Mouse (Mus musculus): ENCODE data around the gene Rab3gap2.
"Not testable (repeated sequence)": the region's sequence is repeated elsewhere in the genome, so short reads cannot be mapped to it uniquely, and the experiment has no call there.

Gene Rab3gap2

GRCm38 (mm10) chr1:185280616-185281015 is 76.7 kb downstream of the Rab3gap2 start:
- DNase-seq (ENCODE audit: low read depth, low spot score): no peak

- no peak for DNase-seq (ENCODE audit: low read depth, low spot score)
These were observed 78.9 kb downstream of the Rab3gap2 start for GRCm38 (mm10) chr1:185282846-185283245.

- peak; percentile 39 for DNase-seq (ENCODE audit: low read depth, low spot score)
These were observed 79.3 kb downstream of the Rab3gap2 start for GRCm38 (mm10) chr1:185283247-185283646.

- no peak for DNase-seq (ENCODE audit: low read depth, low spot score)
These were observed 80.8 kb downstream of the Rab3gap2 start for GRCm38 (mm10) chr1:185284740-185285139.

- DNase-seq (ENCODE audit: low read depth, low spot score): no peak
These were observed 81.3 kb downstream of the Rab3gap2 start for GRCm38 (mm10) chr1:185285171-185285570.

- no peak for DNase-seq (ENCODE audit: low read depth, low spot score)
These were observed 83.1 kb downstream of the Rab3gap2 start for GRCm38 (mm10) chr1:185287066-185287465.

- DNase-seq (ENCODE audit: low read depth, low spot score): no peak
These were observed 85.3 kb downstream of the Rab3gap2 start for GRCm38 (mm10) chr1:185289231-185289630.

- DNase-seq (ENCODE audit: low read depth, low spot score): no peak
These were observed 87.4 kb downstream of the Rab3gap2 start for GRCm38 (mm10) chr1:185291336-185291735.

- DNase-seq (ENCODE audit: low read depth, low spot score): no peak
These were observed 88.9 kb downstream of the Rab3gap2 start for GRCm38 (mm10) chr1:185292646-185293360.

GRCm38 (mm10) chr1:185296850-185297249 is 92.9 kb downstream of the Rab3gap2 start:
- no peak for DNase-seq (ENCODE audit: low read depth, low spot score)

- no peak for DNase-seq (ENCODE audit: low read depth, low spot score)
These were observed 94.6 kb downstream of the Rab3gap2 start for GRCm38 (mm10) chr1:185298496-185298895.

GRCm38 (mm10) chr1:185302816-185303215 is 98.9 kb downstream of the Rab3gap2 start:
- DNase-seq (ENCODE audit: low read depth, low spot score): peak; percentile 56

GRCm38 (mm10) chr1:185306836-185307235 is 102.9 kb downstream of the Rab3gap2 start:
- no peak for DNase-seq (ENCODE audit: low read depth, low spot score)

- no peak for DNase-seq (ENCODE audit: low read depth, low spot score)
These were observed 103.7 kb downstream of the Rab3gap2 start for GRCm38 (mm10) chr1:185307645-185308044.

- DNase-seq (ENCODE audit: low read depth, low spot score): no peak
These were observed 104.4 kb downstream of the Rab3gap2 start for GRCm38 (mm10) chr1:185308334-185308733.

GRCm38 (mm10) chr1:185308908-185309307 is 105.0 kb downstream of the Rab3gap2 start:
- DNase-seq (ENCODE audit: low read depth, low spot score): no peak

GRCm38 (mm10) chr1:185311949-185312348 is 108.0 kb downstream of the Rab3gap2 start:
- no peak for DNase-seq (ENCODE audit: low read depth, low spot score)

- no peak for DNase-seq (ENCODE audit: low read depth, low spot score)
These were observed 110.6 kb downstream of the Rab3gap2 start for GRCm38 (mm10) chr1:185314546-185314945.

- no peak for DNase-seq (ENCODE audit: low read depth, low spot score)
These were observed 112.1 kb downstream of the Rab3gap2 start for GRCm38 (mm10) chr1:185315846-185316568.

- DNase-seq (ENCODE audit: low read depth, low spot score): not testable (repeated sequence)
These were observed 123.9 kb downstream of the Rab3gap2 start for GRCm38 (mm10) chr1:185327754-185328345.

GRCm38 (mm10) chr1:185328721-185329610 is 125.0 kb downstream of the Rab3gap2 start, which contains the start of gene Iars2:
Gene Iars2 (minus strand): TSS chr1:185329396.
- DNase-seq (ENCODE audit: low read depth, low spot score): peak; percentile 95

All from ZHBTc4 (cell line).